Mouse (Mus musculus) 3T3-L1 (cell line): ENCODE measurements around the gene Canx.

Experiments
- DNase-seq: peaks from one replicate; pipeline ENCODE4 v3.0.0-alpha.2; 2015; ENCODE audit warnings: low read depth, low spot score

The Canx gene

GRCm38 (mm10) chr11:50275568-50276151 lies 49.8 kb downstream of the Canx start:
- DNase-seq, result peak; percentile 85

- no peak for DNase-seq
Observed at GRCm38 (mm10) chr11:50275077-50275476, 50.4 kb downstream of the Canx start.

- DNase-seq, result no peak
Observed at GRCm38 (mm10) chr11:50272819-50273218, 52.7 kb downstream of the Canx start.

GRCm38 (mm10) chr11:50269885-50270284 lies 55.6 kb downstream of the Canx start:
- DNase-seq, result no peak

- peak; percentile 68 for DNase-seq
Observed at GRCm38 (mm10) chr11:50269163-50269562, 56.3 kb downstream of the Canx start.

- no peak for DNase-seq
Observed at GRCm38 (mm10) chr11:50266997-50267396, 58.5 kb downstream of the Canx start.

- no peak for DNase-seq
Observed at GRCm38 (mm10) chr11:50265931-50266330, 59.5 kb downstream of the Canx start.

GRCm38 (mm10) chr11:50263198-50263597 lies 62.3 kb downstream of the Canx start:
- DNase-seq, result no peak

GRCm38 (mm10) chr11:50262020-50262419 lies 63.5 kb downstream of the Canx start:
- DNase-seq, result peak; percentile 58

- peak; percentile 40 for DNase-seq
Observed at GRCm38 (mm10) chr11:50258310-50258709, 67.2 kb downstream of the Canx start.

- peak; percentile 46 for DNase-seq
Observed at GRCm38 (mm10) chr11:50256615-50257014, 68.9 kb downstream of the Canx start.

GRCm38 (mm10) chr11:50254010-50254580 lies 71.4 kb downstream of the Canx start:
- peak; percentile 58 for DNase-seq

- DNase-seq, result peak; percentile 67
Observed at GRCm38 (mm10) chr11:50253393-50253792, 72.1 kb downstream of the Canx start.

GRCm38 (mm10) chr11:50252684-50253265 lies 72.7 kb downstream of the Canx start:
- peak; percentile 87 for DNase-seq

GRCm38 (mm10) chr11:50252166-50252565 lies 73.3 kb downstream of the Canx start:
- DNase-seq, result peak; percentile 99

GRCm38 (mm10) chr11:50248473-50249171 lies 76.9 kb downstream of the Canx start:
- DNase-seq, result no peak

- no peak for DNase-seq
Observed at GRCm38 (mm10) chr11:50245269-50245668, 80.2 kb downstream of the Canx start.
